Mouse (Mus musculus): ENCODE results near the gene Gm20388.

DNA sequence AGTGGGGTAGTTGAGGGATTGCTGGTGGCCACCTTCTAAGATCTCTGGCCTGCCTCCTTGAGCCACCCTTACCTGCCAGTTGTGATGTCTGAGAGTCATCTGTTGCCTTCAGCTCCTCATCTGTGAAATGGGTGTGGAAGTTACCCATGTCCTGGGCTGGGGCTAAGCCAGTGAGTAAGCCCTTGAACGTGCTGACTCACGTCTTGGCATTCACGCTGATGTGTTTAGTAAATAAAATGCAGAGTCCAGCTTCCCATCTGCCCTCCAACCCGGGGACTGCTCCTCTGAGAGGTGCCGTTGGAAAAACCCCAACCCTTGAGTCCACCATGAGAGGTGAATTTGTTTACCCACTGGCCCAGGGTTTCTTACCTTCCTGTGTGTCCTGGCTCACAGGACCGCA, 3435.2 kb downstream of the Gm20388 start:
- TF ChIP-seq CTCF (IDR thresholded peaks at IDR 0.05; ENCODE audit: insufficient read depth, low read depth, low read length) (no peak), POLR2A (IDR thresholded peaks at IDR 0.05; ENCODE audit: insufficient read depth, low read depth, low read length) (no peak)

Data from olfactory bulb, adult 2 months (tissue).